Mouse (Mus musculus): ENCODE data around the gene Klhl29.

Klhl29 gene

DNA sequence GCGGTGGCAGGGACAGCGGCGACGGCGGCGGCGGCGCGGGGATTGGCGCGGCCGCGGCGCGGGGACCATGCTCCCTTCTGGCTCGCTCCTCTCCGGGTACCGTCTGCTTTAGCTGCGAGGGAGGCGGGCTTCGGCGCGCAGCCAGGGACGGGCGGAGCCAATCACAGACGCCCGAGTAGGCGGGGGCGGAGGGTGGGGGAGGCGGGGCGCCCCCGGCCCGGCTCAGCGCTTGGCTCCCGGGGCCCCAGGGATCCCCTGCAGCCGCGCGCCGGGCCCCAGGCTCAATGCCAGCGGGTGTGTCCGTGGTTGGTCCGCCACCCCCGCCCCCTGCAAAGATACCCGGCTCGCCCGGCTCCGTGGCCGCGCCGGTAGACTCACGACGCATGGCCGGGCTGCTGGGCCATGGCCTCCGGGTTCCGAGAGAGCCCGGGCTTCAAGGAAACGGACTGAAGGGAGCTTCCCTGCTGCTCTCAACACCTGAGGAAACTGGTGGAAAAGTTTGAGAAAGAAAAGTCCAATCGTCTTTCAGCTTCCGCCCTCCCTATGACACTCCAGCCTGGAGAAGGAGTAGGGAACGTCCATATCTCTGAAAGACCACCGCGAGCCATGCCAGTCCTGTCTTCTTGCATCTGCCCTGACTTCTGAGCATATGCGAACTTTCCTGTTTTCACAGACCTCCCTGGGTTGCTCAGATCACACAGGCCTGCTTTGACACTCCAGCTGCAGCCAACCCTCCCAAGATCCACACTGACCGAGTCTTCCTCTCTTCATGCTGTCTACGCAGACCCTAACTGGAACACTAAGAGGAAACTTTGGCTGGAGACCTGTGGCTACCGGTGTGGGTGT is at the start of gene Klhl29:
Klhl29 (minus strand) TSS at position 67 of the 846 bp plus-strand sequence.
- no peak for DNase-seq (ENCODE audit: low spot score)

GRCm38 (mm10) chr12:5425276-5425675 is 49.8 kb upstream of the Klhl29 start:
- DNase-seq (ENCODE audit: low spot score) = no peak

- no peak for DNase-seq (ENCODE audit: low spot score)
Observed at GRCm38 (mm10) chr12:5415806-5416205, 40.3 kb upstream of the Klhl29 start.

GRCm38 (mm10) chr12:5413976-5414375 is 38.5 kb upstream of the Klhl29 start:
- no peak for DNase-seq (ENCODE audit: low spot score)

DNA sequence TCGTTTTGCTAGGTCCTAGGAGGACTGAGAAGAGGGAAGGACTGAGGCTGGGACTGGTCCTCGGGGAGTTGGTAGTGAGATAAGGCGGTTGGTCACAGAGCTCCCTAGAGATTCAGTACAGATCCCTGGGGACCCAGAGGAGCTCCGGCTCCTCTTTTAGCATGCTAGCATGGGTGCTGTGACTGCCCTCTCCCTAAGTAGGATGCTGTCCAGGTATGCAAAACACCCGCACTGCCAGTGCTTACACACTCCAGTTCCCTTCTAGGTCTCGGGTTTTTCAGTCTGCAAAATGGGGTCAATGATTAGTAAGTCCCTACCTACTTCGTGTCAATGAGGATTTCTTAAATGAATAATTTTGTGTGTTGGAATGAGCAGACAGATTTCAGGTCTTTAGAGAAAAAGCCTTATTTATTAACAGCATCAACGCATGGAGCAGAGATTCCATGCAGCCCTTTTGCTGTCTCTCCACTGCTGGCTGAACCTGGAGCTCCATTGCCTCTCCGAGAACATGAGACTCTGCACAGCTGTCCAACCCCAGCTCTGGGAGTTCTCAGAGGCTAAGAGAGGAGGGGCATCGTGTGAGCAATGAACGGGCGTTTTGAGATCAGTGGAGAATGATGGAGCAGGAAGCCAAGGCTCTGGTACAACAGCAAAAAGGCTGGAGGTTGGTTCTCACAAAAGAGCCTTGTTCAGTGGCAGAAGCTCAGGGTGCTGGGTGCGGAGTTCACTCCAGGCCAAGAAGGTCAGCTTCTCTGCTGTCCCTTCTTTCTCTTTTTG is 36.5 kb upstream of the Klhl29 start:
- no peak for DNase-seq (ENCODE audit: low spot score)

- DNase-seq (ENCODE audit: low spot score) = no peak
Observed at GRCm38 (mm10) chr12:5411346-5411745, 35.9 kb upstream of the Klhl29 start.

DNA sequence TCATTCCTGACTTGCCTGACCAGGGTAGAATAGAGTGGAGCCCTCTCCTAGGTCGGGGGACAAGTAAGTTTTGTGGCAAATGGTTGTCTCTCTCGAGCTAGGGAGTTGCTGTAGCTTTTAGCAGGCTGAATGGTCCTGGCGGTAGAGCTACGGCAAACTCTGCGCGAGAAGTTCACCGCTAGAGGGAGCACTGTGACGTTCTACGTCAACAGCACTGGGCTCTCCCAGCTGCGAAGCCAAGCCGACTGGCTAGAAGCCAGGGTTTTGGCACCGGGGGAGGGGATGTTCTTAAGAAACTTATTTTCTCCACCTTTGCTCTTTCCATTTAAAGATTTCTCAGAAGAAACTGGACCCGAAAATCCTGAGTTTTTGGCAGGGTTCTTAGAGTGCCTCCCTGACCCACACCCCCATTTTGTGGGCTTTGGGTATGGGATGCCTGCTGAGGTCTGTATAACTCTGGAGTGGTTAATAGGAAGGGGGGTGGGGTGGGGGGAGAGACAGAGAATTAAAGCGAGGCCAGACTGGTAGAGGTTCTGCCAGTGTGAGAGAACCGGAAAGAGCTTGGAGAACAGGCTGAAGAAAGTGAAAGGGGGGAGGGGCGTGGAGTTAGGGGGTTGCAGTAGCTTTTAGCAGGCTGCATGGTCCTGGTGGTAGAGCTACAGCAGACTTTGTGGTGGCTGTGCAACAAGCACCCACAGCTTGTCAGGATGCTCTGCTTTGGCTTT is 35.1 kb upstream of the Klhl29 start:
- DNase-seq (ENCODE audit: low spot score) = peak; percentile 72

GRCm38 (mm10) chr12:5407175-5407574 is 31.7 kb upstream of the Klhl29 start:
- DNase-seq (ENCODE audit: low spot score) = no peak

GRCm38 (mm10) chr12:5397423-5397822 is 21.9 kb upstream of the Klhl29 start:
- no peak for DNase-seq (ENCODE audit: low spot score)

- no peak for DNase-seq (ENCODE audit: low spot score)
Observed at GRCm38 (mm10) chr12:5395188-5395587, 19.7 kb upstream of the Klhl29 start.

DNA sequence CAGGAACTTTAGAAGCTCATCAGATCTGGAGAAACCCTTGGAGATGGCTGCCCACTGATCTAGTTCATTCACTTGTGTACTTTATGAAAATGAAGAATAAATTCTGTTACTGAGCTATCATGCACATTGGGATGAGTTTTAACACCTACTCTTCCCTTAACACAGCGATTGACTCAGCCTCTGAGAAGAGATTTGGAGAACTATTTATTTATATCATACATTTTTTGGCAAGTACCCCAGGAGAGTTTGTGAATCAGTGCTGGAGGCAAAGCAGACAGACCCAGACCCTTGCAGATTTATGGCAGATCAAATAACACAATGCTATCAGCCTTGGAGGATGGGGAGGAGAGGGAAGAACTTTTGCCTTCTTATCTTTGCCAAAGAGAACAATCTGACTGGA is 11.6 kb upstream of the Klhl29 start:
- DNase-seq (ENCODE audit: low spot score) = no peak

- DNase-seq (ENCODE audit: low spot score) = no peak
Observed at GRCm38 (mm10) chr12:5386688-5387087, 11.2 kb upstream of the Klhl29 start.

DNA sequence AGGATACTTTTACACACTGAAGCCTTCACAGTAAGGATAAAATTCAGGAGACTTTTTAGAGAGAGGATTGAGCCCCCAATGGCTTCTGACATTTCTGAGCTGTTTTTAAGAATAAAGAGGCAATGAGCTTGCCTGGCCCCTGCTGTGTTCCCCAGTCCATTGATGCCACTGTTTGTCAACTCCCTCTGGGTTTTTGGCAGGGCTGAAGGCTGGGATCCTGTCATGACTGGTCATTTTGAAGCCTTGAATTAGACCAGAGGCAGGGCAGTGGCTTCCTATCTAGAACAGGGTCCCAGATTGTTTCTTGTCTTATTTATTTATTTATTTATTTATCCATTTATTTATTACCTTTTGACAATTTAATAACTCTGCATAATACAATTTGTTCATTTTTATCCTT is 6.2 kb upstream of the Klhl29 start:
- no peak for DNase-seq (ENCODE audit: low spot score)

GRCm38 (mm10) chr12:5374684-5375615 is 532 bp downstream of the Klhl29 start:
- no peak for DNase-seq (ENCODE audit: low spot score)

GRCm38 (mm10) chr12:5374196-5374683 is 1.2 kb downstream of the Klhl29 start:
- DNase-seq (ENCODE audit: low spot score) = no peak

- no peak for DNase-seq (ENCODE audit: low spot score)
Observed at GRCm38 (mm10) chr12:5373641-5374195, 1.8 kb downstream of the Klhl29 start.

DNA sequence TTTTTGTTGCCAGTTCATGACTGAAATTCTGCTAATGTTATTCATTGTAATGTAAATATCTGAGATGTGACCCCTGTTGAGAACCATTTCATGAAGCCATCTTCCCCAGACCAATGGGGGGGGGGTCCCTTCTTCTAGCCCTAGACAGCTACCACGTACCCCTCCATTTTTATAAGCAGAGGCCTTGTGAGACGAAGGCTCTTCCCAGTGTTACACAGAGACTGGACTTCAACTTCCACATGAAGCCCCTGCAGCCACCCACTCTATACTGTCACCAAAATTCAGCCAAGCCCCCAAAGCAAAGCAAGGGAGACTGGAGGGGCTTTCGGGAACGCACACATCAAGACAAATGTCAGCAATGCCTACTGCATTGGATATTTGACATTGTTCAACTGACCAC is 6.1 kb downstream of the Klhl29 start:
- no peak for DNase-seq (ENCODE audit: low spot score)

DNA sequence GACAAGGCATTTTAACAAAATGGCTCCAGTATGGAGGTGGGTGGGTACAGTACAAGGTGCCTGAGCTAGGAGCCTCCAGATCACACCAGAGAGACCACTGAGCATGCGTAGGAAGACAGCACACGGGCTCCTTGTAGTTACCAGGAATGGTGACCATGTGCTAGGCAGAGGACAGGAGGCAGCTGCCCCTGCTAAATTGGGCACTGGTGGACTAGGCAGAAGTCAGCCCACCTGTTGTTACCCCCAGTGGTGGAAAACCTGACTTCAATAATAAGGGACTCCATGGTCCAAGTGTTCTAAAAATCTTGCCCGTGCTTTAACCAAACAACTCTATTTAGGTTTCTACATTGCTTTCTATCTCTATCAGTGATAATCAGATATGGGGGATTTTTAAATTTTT is 10.6 kb downstream of the Klhl29 start:
- no peak for DNase-seq (ENCODE audit: low spot score)

- DNase-seq (ENCODE audit: low spot score) = no peak
Observed at GRCm38 (mm10) chr12:5363961-5364634, 11.4 kb downstream of the Klhl29 start.

- DNase-seq (ENCODE audit: low spot score) = no peak
Observed at GRCm38 (mm10) chr12:5359065-5359464, 16.4 kb downstream of the Klhl29 start.
